In the genomic region with DNA sequence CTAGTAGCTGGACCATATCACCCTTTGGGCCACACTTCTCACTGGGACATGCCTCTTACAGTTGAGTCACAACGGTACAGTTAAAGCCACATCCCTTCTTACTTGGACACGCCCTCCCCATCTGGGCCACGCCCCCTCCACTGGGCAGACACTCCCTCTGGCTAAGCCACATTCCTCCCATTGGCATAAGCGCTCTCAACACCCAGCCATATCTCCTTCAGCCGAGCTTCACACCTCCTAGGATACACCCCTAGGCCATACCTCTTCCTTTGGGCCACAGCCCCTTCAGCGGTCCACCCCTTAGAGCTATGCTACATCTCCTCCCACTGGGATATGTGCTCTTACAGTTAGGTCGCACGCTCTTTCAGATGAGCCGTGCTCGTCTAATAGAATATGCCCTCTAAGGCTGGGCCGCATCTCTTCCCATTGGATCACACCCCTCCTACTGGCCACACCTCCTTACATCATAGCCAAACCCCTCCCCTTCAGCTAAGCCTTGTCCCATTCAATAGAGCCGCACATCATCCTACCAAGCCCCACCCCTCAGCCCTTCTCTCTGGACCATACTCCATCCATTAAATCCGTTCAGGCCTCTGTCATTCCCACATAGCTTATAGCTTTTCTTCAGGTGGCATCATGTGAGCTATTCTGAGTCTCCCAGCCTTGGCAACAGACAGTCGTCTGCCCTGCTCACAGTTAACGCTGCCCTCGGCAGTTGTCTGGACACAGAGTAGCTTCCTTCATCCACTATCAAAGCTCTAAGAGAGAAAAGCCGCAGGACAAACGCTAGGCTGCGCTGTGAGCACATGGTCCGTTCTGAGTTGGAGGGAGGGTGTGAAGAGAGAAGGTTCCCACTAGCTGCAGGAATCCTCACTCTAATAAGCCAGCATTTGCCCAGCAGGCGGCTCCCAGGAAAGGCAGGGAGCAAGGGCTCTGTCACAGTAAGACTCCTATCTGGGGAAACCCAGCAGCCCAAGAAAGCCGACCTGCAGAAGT, we compare ENCODE assay signal across 11 mouse cellular contexts.
A peak's percentile ranks its signal among the peaks of the same experiment; 100 is the strongest.
DNase-seq lines count a peak whose midpoint lies in the region; ATAC-seq and TF ChIP-seq lines count a peak whose summit lies in the region.
"Had no signal": no experiment of that assay in that cellular context is flagged by ENCODE, and none has a peak within 500 bp of the region (broad histone marks: within the 10 kb centered on the region; RNA-seq: fewer than 3 reads in every experiment).

No protein-coding gene starts in this region.

- no peak overlapping the region for H3K4me2 ChIP-seq in kidney, embryonic 16.5 days (replicated peaks; ENCODE audit: low read depth, low read length)
- H3K4me2 ChIP-seq in intestine, embryonic 16.5 days (ENCODE audit: low read depth, low read length), result no peak overlapping the region
- H3K4me2 ChIP-seq: hindbrain, embryonic 14.5 days; neural tube, embryonic 13.5 days had no signal

- no peak overlapping the region for H3K9ac ChIP-seq in kidney, embryonic 16.5 days (replicated peaks; ENCODE audit: low read length)
- no peak overlapping the region for H3K9ac ChIP-seq in intestine, embryonic 16.5 days (ENCODE audit: low read depth, low read length)
- H3K9ac ChIP-seq: hindbrain, embryonic 14.5 days; neural tube, embryonic 13.5 days had no signal

- H3K4me3 ChIP-seq in kidney, embryonic 16.5 days (ENCODE audit: low read length), result no peak overlapping the region
- H3K4me3 ChIP-seq in E14TG2a.4 (replicated peaks; ENCODE audit: low read length), result peak overlapping the region; percentile 67
- no peak overlapping the region for H3K4me3 ChIP-seq in intestine, embryonic 16.5 days (ENCODE audit: low read length)
- H3K4me3 ChIP-seq: forebrain, embryonic 10.5 days; neural tube, embryonic 13.5 days had no signal

- 60% methylated on average over 22 of the region's 22 CpGs for WGBS in kidney, embryonic 16.5 days
- WGBS in intestine, embryonic 16.5 days, result 57% methylated on average over 22 of the region's 22 CpGs

- H3K27ac ChIP-seq in kidney, embryonic 16.5 days (ENCODE audit: low read length), result no peak overlapping the region
- H3K27ac ChIP-seq in intestine, embryonic 16.5 days (ENCODE audit: low read length), result no peak overlapping the region
- H3K27ac ChIP-seq: forebrain, embryonic 10.5 days; hindbrain, embryonic 14.5 days; neural tube, embryonic 13.5 days had no signal

- H3K36me3 ChIP-seq in kidney, embryonic 16.5 days (ENCODE audit: insufficient read depth, low read length), result no peaks in the 10 kb centered on the region; the same call in 1 of the 2 replicates
- H3K36me3 ChIP-seq in E14TG2a.4 (ENCODE audit: insufficient read depth, low read length), result no peaks in the 10 kb centered on the region
- H3K36me3 ChIP-seq in intestine, embryonic 16.5 days (ENCODE audit: control insufficient read depth, insufficient read depth, low read length), result no peaks in the 10 kb centered on the region
- H3K36me3 ChIP-seq: forebrain, embryonic 10.5 days; neural tube, embryonic 13.5 days had no signal

- peaks cover 6% of the 10 kb centered on the region; the same call in 1 of the 2 replicates for H3K9me3 ChIP-seq in kidney, embryonic 16.5 days (ENCODE audit: low read length)
- peaks cover 15% of the 10 kb centered on the region for H3K9me3 ChIP-seq in E14TG2a.4 (ENCODE audit: low read length)
- 0 out of 2 replicates have a peak, but pooled peaks cover 3% of the 10 kb centered on the region for H3K9me3 ChIP-seq in intestine, embryonic 16.5 days (ENCODE audit: control insufficient read depth, low read length)

- TF ChIP-seq CTCF in E14TG2a.4 (conservative IDR thresholded peaks at IDR 0.05; ENCODE audit: low read length), result no peak

- H3K27me3 ChIP-seq in kidney, embryonic 16.5 days (ENCODE audit: insufficient read depth, low read length), result no peaks in the 10 kb centered on the region
- peaks cover 4% of the 10 kb centered on the region; the same call in 1 of the 2 replicates for H3K27me3 ChIP-seq in E14TG2a.4 (ENCODE audit: insufficient read depth, low read length)
- no peaks in the 10 kb centered on the region for H3K27me3 ChIP-seq in intestine, embryonic 16.5 days (replicated peaks; ENCODE audit: control insufficient read depth, insufficient read depth, low read length)
- H3K27me3 ChIP-seq: neural tube, embryonic 13.5 days had no signal

- DNase-seq in kidney, postnatal 10 days, result no peak
- peak; percentile 36 for DNase-seq in 416B (ENCODE audit: low read depth)
- no peak for DNase-seq in cerebellum, postnatal 25 days
- no peak for DNase-seq in right cerebral cortex, postnatal 4 days
- DNase-seq: gastrocnemius, postnatal 25 days had no signal

- peak; percentile 65; the same call in 1 of the 2 replicates for ATAC-seq in kidney, embryonic 16.5 days (ENCODE audit: low FRiP score, low TSS enrichment)
- ATAC-seq in intestine, embryonic 16.5 days, result 0 out of 2 replicates have a peak, but pooled peaks have one; percentile 9

- H3K4me1 ChIP-seq in kidney, embryonic 16.5 days (ENCODE audit: insufficient read depth, low read length), result peaks cover 7% of the 10 kb centered on the region
- peaks cover 60% of the 10 kb centered on the region for H3K4me1 ChIP-seq in E14TG2a.4 (replicated peaks; ENCODE audit: low read depth, low read length)
- H3K4me1 ChIP-seq in intestine, embryonic 16.5 days (ENCODE audit: control insufficient read depth, insufficient read depth, low read length), result peaks cover 4% of the 10 kb centered on the region; the same call in 1 of the 2 replicates
- H3K4me1 ChIP-seq: neural tube, embryonic 13.5 days had no signal
